Mouse (Mus musculus): ENCODE measurements around the gene Rgs1. TPM values are rescaled to one million over a fixed set of nuclear protein-coding genes. Genes with fewer than 3 reads are reported as not detected.

Rgs1 gene
- 403 TPM for polyA plus RNA-seq (2017; shearing (Covaris generic))

DNA sequence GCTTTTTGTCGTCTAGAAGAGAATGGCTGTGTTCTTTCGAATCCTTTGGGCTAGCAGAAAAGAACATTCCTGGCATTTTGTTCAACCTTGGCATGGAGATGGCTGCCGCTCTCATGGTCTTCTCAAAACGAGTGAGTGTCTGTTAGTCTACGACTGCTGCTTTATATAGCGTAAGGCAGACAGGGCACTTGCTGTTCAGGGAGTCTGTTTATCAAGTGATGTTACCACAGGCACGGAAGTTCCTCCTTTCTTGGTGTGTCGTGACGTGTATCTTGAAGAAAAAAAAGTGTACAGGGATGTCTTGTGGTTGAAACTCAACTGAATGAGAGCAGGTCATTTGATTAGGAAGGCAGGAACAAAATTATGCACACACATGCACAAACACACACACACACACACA is at the start of gene Rgs1:
Rgs1 (minus strand) TSS at position 320 of the 400 bp plus-strand sequence.

Other genes with a start within 250 kb of the Rgs1 start
- 246 TPM for gene Rgs2, start 245.1 kb downstream of the Rgs1 start, polyA plus RNA-seq (2017; shearing (Covaris generic))
- gene Rgs13, start 71.9 kb downstream of the Rgs1 start, polyA plus RNA-seq (2017; shearing (Covaris generic)): not detected

Measured in effector memory CD4-positive, alpha-beta T cell, adult 5 months (primary cell).